Mouse (Mus musculus) heart, adult 2 months (tissue): ENCODE measurements around the gene Atf7ip.
"Not testable (repeated sequence)": the region's sequence is repeated elsewhere in the genome, so short reads cannot be mapped to it uniquely, and the experiment has no call there.

ENCODE experiments used
- CTCF ChIP-seq: fragments of 200-600 bp; IDR thresholded peaks from 2 replicates; pipeline ENCODE4 v1.8.1; 2022; ENCODE audit warnings: antibody characterized with exemption, mild to moderate bottlenecking, moderate library complexity
- EP300 ChIP-seq: fragments of 200-500 bp; IDR thresholded peaks from 2 replicates; pipeline ENCODE4 v1.6.1; 2011; ENCODE audit warnings: low read depth, low read length, control low read depth; ENCODE audit not compliant: insufficient read depth
- POLR2A ChIP-seq: fragments of 200-500 bp; IDR thresholded peaks from 2 replicates; pipeline ENCODE4 v1.6.1; 2011; ENCODE audit warnings: mild to moderate bottlenecking, low read depth, low read length, control low read depth; ENCODE audit not compliant: insufficient read depth

DNA sequence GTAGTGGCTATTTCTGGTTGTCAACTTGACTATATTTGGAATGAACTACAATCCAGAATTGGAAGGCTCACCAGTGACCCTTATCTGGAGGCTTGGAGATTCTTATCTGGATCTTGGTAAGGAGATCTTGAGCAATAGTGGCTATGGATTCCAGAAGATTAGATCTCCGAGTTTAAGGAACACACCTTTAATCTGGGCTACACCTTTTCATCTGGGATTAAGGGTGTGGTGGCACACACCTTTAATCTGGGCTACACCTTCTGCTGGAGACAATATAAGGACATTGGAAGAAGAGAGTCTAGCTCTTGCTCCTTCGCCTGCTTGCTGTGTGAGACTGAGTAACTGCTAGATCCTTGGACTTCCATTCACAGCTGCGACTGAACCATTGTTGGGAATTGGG is at the start of gene Atf7ip:
- TF ChIP-seq CTCF, POLR2A, EP300: not testable (repeated sequence)
